Mouse (Mus musculus) adrenal gland (tissue): ENCODE data around the gene Vmn2r56.
"Not testable (repeated sequence)": the region's sequence is repeated elsewhere in the genome, so short reads cannot be mapped to it uniquely, and the experiment has no call there.

Experiments
- intact Hi-C: fragments of 180-260 bp; cut with DNase I; formaldehyde crosslinking; loops from one replicate; pipeline ENCODE4 v1.15.1; 2025
- long read RNA-seq, 2 experiments: library from polyadenylated mRNA; unstranded; transcript quantifications; one replicate each; pipeline ENCODE4 v2.0.0; 2020; ENCODE audit warnings: borderline replicate concordance in 1 of 2; ENCODE audit not compliant: insufficient replicate concordance in 1 of 2

Gene Vmn2r56
- long read RNA-seq, experiment 1 = 0 reads
- long read RNA-seq, experiment 2 = 0 reads

DNA sequence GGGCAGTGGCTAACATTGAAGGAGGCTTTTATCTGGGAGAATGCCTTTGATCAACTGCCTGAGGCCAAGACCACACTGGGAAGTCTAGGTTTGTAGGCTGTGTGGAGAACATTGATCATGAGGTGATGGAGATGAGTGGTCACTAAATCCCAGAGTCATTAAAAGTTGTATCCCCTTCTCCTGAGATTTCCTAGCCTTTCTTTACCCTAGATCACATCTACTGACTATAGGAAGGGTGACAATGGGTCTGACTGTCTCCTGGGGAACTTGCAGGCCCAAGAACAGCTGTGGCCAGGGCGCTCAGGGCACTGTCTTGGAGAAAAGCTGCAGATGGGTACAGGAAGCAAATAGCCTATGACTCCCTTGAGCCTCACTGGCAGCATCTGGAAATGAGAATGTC, at the start of gene Vmn2r56:
Vmn2r56 (minus strand) TSS at position 101 of the 400 bp plus-strand sequence.
- intact Hi-C loops = no loop called here

DNA sequence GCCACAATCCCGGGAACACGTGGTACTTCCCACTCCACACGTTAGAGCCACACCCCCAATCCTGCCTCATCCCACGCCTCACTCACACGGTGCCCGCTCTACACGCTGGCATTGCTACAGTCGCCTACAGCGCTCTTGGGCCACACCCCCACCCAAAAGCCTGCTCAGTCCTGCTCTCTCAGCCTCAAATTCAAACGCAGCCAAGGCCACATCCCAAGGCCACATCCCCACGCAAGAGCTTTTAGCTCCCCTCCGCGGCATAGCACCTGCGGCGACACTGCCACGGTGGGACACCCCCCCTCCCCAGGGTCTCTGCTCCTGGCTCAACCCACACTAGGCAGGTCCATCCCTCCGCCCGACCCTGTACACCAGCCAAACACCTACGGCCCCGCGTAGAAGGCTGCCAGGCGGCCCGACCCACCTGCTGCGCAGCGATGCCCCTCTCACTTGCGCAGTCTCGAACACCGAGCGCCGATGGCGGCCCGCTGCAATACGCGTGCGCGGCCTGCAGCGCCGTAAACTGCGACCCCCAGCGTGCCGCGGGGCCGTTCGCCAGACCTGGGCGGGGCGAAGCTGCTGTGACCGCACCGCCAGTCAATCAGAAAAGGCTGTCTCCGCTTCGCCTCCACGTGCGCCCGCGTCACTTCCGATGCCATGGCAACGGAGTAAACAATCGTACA, 45.5 kb upstream of the Vmn2r56 start:
- intact Hi-C loops = no loop called here

DNA sequence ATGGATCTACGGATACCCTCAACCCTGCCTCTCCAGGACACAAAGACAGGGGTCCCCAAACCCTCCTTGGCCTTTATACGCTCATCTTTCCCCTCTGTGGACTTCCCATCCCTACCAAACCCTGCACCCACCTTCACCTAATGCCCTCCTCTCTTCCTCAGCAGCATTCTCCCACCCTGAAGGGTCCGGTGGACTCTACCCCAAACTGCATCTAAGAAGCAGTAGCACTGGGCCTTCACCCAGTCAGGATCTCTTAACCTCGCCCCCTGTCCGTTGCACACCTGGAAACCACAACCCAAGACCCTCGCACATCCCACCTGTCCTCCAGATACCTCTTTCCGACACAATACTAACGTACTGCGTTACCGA, 45.0 kb upstream of the Vmn2r56 start:
- intact Hi-C loops = no loop called here

DNA sequence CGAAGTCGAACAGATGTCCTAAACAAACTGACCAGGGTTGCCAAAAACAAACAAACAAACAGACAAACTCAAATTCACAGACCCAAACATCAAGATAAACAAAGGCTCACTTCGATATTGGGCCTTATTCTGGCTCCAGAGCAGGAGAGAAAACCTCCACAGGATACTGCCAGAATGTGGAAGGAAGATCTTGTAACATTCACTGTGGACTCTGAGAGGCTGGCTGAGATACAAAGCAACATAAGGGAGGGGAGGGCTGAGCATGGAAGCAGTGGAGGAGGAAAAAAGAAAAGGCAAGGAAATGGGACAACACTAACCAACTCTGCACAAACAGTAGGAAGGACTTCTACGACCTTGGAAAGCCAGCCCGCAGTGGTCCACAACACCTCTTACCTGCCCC, 44.3 kb upstream of the Vmn2r56 start:
- intact Hi-C loops = no loop called here

DNA sequence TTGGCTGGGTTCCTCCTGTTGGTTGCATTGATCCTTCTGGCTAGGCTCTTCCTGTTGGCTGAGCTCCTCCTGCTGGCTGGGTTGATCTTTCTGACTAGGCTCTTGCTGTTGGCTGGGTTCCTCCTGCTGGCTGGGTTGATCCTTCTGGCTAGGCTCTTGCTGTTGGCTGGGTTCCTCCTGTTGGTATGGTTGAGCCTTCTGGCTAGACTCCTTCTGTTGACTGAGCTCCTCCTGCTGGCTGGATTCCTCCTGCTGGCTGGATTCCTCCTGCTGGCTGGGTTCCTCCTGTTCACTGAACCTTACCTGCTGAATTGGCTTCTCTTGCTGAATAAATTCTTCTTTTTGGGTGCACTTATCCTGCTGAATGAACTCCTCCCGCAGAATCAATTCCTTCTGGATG, 39.8 kb upstream of the Vmn2r56 start:
- intact Hi-C loops = no loop called here

DNA sequence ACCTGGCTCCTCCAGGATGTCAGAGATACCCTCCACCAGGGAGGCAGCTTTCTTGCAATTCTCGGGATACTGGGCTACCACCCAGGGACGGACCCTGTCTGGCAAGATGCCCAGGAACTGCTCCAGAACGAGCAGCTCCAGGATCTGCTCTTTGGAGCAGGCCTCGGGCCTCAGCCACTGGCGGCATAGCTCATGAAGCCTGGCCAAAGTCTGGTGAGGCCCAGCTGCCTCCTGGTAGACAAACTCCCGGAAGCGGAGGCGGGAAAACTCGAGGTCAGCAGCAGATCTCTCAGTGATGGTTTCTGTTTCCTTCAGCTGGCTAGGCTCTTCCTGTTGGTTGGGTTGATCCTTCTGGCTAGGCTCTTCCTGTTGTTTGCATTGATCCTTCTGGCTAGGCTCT, 39.3 kb upstream of the Vmn2r56 start:
- intact Hi-C loops = no loop called here

DNA sequence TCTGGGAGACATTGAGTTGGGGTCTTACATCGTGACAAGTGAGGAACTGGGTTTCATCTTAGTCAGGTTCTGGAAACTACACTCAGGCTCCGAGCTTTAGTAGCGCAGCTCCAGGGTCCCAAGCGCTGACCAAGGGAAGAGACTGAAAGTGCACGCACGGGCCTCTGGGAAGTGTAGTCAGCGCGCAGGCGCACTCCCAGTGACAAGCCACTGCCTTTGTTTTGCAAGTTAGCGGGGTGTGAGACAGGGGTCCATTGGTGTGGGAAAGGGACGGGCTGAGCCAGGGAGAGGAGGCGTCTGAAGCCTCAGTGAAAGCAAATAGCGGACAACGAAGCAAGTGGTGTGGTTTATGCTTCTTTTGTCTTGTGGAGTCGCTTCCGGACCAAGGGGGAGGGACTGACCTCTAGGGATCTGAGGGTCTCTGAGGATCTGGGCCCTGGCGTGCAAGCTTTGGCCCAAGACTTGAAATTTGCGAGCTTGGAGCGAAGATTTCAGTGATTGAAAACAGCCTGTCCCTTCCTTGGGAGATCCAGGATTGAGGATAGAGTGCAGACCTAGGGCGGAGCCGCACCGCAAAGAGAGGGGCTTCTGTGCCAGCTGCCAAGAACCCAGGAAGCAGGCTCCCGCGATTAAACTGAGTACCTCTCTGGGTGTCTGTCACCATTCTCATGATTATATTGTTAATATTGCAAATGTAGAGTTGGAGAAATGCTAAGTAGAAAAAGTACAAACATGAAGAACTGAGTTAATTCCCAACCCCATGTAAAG, 14.8 kb upstream of the Vmn2r56 start:
- intact Hi-C loops = no loop called here

DNA sequence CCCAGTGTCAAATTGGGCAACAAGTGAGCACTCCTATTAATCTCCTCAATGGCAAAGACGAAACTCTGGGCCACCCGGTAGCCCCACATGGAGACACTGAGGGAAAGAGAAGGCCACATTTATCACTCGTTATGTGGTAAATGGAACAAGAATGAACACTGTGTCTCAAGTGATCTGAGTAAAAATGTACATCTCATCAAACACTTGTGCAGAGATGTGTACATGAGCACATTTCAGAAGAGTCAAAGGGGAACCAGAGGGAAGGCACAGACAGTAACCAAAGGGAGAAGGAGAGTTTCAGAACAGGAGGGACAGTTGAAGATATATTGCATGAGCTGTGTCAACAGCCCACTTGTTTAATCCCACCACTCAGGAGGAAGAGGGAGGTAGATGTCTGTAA, 49.9 kb downstream of the Vmn2r56 start, which contains the start of gene Vmn2r55:
Vmn2r55 (minus strand) TSS at position 101 of the 400 bp plus-strand sequence.
- intact Hi-C loops = not testable (repeated sequence)

DNA sequence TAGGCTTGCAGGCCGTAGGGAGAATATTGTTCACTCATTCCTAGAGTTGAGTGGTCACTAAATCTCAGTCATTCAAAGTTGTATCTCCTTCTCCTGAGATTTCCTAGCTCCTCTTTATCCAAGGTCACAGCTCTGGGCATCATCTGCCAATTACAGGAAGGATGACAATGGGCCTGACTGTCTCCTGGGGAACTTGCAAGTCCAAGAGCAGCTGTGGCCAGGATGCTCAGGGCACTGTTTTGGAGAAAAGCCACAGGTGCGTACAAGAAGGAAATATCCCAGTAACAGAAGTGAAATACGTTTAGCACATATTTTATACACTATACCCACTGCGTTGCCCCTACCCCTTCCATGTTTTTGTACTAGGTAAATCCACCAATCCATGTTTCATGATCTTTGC, 94.6 kb downstream of the Vmn2r56 start, which contains the start of gene Vmn2r54:
Vmn2r54 (minus strand) TSS at position 101 of the 400 bp plus-strand sequence.
- intact Hi-C loops = not testable (repeated sequence)
